Mouse (Mus musculus) lung, postnatal 14 days (tissue): ENCODE results near the gene Zp3.

Experiments used
- DNase-seq: peaks from one replicate; pipeline ENCODE4 v3.0.0; 2021

The Zp3 gene

DNA sequence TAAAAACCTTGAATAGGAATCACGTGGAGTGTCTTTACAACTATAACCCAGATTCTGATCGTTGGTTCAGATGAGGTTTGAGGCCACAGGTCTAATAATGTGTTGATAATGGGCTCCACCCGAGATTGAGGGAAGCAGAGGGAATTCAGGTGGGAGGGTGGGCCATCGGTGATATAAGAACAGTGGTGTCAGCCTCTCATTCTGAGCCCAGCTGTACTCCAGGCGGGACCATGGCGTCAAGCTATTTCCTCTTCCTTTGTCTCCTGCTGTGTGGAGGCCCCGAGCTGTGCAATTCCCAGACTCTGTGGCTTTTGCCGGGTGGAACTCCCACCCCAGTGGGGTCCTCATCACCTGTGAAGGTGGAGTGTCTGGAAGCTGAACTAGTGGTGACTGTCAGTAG is at the start of gene Zp3:
Gene Zp3, plus strand, starts transcription at position 196 of the 400 bp plus-strand sequence.
- no peak for DNase-seq

DNA sequence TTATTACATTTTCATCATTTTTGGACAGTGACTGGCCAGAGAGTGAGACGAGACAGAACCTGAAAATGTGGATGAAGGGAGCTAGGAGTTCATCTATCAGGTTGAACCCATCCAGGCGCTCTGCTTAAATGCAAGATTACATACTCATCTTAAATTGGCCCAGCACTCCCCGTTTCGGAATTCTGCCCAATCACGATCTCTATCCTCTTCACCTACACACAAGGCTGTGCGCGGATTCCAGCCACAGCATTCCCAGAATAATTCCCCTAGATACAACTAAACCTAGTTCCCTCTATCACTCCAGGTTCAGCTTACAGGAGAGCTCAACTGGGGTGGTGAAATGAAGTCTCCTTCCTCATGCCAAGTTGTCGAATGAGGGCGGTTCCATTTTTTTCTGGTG is 48.4 kb upstream of the Zp3 start:
- DNase-seq: no peak

DNA sequence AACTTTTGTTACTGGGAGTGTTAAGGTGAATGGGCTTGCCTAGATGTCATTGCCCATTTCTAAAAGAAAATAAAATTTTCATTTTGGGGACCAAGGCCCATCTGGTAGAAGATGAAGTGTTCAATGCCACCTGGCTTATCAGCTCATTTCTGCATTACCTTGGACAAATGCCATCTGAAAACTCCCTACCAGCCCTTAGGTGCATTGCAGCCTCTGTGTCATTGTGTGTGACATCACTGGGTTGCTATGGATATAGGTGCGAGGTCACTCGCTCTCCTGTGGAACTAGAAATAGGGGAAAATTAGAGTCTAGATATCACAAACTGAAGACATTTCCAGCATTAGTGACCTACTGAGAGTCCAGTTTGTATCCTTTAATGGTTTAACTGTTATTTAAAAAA is 47.5 kb upstream of the Zp3 start:
- no peak for DNase-seq

DNA sequence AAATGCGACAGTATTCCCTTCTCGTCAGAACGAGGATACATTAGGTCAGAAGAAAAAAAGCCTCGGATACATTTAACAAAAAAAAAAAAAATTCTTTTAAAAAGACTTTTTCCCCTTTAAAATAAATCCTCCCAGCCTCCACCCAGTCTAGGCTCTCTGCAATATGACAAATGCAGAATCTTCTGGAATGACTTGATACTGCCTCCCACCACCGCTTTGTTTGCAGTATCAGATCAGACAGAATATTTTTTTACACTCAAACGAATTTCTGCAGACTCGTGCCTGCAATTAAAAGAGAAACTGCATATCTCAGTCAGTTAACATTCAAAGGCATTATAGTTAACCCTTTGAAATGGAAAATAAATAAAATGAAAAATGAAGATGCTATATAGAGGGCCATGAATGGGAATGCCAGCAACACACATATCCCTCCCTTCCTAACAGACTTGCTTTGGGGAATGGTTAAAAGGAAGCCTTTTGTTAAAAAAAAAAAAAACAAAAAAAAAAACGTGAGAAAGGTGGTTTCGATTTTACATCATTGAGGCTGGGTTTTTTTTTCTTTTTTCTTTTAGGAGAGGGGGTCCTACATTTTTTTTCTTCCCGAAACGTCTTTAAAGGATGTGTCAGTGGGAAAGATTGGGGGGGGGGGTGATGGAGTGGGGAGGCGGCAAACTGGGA is 46.5 kb upstream of the Zp3 start:
- no peak for DNase-seq

DNA sequence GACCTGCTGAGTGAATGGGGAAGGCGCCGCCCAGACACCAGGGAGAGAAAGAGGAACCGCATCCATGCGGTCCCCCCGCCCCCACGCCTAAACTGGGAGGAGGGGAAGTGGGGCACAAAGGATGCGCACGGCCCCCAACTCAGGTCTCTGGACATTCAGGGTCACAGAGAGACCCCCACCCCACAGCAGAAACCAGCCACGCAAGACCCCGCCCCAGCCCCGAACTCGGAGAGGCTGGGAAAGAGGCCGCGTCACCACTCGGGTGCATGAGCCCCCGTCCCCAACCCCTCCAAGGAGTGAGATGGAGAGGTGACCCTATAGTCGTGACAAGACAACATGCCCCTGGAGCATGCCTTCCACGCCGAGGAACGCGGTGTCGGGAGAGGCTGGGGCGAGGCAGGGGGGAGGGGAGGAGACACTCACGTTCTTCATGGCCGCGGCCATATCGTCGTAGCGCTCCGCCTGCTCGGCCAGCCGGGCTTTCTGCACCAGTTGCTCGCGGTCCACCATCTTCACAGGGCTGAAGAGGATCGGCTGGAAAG is 45.9 kb upstream of the Zp3 start:
- DNase-seq: peak; percentile 60

DNA sequence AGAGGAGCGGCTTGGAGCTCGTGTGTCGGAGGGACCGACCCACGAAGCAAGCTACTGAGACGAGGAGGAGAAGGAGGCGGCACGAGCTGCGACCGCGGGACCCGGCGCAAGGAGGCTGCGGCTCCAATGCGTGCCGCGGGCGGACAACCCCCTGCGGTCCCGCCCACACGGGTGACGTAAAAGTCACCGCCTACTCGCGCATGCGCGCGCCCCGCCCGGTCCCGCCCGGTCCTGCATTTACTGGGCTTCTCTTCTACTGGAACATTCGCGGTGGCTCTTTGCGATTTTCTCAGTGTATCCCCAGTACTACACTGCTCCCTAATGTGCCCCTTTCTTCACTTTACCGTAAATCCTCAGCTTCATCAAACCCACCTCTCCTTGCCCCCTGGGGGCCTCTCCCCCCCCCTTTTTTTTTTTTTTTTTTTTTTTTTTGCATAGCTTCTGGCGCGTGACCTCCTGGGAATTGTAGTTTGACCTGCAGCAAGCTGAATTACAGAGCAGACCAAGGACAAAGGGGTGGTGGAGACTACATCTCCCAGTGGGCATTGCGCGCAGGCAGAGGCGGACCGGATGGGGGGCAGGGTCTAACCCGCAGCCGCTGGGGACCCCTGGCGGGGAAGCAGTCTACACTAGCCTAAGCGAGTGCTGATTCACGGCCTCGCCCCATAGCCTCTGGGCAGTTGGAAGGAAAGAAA is 45.3 kb upstream of the Zp3 start, which contains the start of gene Ywhag:
Gene Ywhag, minus strand, starts transcription at position 136 of the 695 bp plus-strand sequence.
- DNase-seq: peak; percentile 98

DNA sequence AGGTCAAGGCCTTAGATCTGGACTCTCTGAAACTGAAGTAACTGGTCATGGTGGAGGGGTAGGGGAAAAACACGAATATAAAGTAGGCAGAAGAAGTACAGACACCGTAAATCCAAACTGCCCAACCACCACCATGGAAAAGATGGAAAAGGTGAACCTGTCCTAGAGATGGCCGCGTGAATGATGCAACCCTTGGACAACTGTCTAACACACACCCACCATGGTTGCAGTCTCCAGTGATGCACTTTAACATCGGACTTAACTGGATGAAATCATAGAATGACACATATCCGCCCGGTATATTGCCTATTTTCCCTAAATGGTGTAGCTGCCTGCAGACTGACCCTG is 44.7 kb upstream of the Zp3 start:
- no peak for DNase-seq

DNA sequence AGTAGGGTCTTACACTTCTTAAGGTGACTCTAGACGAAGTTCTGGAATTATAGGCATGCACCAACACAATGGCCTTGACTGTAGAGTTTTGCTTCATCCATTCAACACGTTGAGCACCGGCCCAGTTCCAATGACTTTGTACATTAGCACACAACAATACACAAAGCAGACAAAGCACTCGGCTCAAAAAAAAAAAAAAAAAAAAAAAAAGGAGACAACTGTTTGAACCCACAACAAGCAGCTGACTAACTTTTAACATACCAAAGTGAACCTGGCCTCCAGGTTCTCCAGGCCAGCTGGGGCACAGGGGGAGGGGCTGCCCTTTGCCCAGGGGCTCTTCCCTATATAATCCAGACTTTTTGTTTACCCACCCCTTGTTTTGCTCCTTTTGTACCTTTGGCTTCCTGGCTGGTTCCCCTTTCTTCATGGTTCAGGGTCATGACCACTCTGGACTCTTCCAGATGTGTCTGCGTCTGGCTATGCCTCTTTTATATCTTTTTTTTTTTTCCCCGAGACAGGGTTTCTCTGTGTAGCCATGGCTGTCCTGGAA is 44.2 kb upstream of the Zp3 start:
- DNase-seq: no peak

DNA sequence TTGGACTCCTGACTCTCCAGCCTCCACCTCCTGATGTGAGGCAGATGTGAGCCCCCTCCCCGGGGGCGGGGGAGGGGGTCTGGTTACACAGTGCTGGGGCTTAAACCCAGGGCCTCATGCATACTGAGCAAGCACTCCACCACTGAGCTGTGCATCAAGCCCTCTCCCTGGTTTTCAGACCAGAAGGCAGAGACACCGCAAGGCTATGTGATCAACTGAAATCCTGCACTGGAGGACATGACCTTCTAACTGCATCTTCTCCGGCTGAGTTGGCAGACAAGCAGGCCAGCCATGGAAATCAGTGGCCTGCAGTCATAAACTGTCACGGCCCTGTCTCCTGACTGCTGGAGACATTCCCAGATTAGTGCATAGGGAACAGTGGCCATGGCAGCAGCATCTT is 39.3 kb upstream of the Zp3 start:
- no peak for DNase-seq

DNA sequence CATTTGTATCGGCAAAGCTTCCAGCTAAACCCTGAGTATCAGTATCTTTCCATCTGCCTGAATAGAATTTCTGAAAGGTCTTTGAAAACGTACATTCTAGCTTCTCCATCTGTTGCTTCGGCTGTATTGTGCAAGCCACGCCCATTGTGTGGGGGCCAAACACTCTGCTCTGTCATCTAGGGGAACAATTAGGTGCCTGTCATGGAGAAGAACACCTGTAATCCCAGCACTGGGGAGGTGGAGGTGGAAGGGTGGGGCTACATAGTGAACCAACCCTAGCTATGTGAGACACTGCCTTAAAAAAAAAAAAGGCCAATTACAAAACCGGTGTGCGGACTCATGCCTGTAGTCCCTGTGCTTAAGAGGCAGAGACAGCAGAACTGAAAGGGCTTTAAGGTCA is 37.2 kb upstream of the Zp3 start:
- DNase-seq: no peak

DNA sequence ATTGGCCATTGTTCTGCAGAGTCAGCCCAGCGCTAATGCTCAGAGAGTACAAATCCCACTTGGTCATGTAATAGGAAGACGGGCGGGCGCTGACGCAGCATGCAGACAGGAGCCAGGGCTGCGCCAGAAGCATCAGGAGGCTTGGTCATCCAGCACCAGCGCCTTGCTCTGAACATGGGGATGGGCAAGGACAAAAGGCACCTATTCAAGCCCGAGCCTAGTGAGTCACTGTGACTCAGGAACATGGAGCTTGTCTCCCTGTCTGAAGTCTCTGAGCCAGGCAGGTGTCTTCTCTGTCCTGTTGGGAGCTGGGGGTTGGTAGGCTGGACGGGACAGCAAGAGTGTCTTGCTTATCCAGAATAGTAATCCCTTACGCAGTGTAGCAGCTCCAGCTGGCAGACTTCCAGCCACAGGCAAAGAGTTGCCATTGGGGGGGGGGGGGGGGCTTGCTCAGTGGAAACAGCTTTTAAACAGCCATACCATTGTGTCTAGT is 33.9 kb upstream of the Zp3 start:
- DNase-seq: peak; percentile 20

DNA sequence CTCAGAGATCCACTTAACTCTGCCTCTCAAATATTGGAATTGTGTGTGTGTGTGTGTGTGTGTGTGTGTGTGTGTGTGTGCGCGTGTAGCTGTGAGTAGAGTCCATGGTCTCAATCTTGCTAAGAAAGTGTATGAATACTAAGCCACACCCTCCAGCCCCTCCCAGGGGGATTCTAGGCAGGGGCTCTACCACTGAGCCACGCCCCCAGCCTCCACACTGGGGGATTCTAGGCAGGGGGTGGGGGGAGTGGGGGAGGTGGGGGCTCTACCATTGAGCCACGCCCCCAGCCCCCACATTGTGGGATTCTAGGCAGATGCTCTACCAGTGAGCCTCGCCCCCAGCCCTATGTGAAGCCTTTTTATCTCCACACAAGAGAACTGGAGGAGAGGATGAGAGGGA is 33.3 kb upstream of the Zp3 start:
- DNase-seq: no peak

DNA sequence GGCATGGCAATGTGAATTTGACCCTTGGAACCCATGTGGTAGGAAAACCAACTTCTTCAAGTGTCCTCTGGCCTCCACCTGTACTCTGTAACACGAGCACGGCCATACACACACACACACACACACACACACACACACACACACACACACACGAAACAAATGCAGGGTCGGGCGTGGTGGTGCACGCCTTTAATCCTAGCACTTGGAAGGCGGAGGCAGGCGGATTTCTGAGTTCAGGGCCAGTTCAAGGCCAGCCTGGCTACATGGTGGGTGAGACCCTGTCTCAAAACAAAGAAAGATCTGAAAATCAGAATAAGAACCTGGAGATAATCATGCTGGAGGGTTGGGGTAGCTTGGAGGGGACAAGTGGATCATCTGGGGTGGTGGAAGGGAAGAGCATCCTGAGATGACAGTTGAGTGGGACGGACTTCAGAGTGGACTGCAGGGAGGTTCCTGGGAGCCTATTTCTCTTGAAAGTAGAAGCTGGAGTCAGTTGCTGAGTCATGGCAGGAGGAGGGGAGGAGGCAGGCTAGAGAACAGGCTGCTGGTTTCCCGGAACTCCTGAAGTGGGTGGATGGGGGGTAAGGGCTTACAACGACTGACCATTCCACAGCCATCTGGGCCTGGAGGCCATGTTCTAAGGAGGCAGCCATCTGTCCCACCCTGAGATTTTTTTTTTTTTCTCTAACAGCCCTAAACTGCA is 29.0 kb upstream of the Zp3 start:
- DNase-seq: no peak

DNA sequence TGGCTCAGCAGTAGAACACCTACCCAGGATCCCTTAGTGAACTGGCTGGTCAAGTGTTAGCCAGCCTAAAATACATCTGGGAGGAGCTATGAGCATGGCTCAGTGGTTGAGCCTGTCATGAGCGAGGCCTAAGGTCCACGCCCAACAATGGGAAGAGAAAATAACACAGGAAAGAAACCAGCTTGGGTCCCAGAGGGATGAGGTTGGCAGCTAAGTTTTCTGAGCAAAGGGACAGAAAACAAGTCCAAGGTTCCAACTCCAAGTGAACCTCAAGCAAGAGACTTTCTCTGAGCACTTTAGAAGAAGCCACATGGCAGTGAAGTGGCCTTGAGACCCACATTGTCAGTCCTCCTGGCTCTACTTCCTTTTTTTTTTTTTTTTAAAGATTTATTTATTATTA is 28.2 kb upstream of the Zp3 start:
- no peak for DNase-seq

DNA sequence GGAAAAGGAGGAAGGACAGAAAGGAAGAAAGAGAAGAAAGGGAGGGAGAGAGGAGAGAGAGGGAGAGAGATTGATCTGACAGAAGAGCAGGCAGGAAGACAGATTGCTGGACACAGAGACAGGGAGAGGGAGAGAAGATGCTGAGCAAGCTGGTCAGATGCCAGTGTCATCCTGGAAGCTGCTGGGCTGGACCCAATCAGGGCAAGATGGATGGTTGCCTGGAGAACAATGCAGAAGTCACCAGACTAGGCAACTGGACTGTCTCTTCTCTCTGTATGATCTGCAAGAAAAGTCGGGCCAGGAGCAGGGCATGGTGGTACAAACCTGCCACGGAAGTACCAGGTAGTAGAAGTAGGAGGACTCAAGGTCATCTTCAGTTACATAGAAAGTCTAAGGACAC is 27.1 kb upstream of the Zp3 start:
- DNase-seq: no peak

DNA sequence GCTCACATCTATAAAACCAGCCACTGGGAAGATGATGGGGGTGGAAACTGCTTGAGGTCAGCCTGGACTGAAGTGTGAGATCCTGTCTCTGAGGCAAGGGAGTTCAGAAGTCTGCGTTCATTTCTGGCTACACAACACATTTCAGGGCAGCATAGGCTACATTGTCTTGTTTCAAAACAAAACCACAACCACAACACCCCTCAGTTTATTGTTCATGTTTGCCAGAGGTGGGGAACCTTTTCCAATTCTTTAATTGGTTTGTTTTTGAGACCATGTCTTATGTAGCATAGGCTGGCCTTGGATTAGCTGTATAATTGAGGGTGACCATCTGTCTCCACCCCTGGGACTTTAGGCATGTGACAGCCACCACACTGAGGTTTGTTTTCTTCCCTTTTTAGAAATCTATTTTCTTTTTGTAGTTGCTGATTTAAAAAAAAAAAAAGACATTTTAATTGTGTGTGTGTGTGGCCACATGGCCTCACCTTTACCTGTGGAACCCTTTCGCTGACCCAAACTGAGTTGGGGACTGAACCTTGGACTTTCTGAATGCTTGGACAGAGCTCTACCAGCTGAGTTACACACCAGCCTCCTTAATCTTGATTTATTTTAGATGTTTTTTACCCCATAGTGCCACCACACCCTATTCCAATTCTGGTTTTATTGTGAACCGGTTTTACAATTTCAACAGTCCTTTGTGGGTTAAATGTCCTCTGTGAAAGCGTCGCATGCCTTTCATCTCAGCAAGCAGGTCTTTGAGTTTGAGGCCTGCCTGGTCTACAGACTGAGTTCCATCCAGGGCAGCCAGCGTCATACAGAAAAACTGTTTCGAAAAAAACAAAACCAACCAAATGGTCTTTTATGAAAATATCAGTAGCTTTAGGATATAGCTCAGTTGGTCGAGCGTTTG is 23.3 kb upstream of the Zp3 start:
- no peak for DNase-seq

DNA sequence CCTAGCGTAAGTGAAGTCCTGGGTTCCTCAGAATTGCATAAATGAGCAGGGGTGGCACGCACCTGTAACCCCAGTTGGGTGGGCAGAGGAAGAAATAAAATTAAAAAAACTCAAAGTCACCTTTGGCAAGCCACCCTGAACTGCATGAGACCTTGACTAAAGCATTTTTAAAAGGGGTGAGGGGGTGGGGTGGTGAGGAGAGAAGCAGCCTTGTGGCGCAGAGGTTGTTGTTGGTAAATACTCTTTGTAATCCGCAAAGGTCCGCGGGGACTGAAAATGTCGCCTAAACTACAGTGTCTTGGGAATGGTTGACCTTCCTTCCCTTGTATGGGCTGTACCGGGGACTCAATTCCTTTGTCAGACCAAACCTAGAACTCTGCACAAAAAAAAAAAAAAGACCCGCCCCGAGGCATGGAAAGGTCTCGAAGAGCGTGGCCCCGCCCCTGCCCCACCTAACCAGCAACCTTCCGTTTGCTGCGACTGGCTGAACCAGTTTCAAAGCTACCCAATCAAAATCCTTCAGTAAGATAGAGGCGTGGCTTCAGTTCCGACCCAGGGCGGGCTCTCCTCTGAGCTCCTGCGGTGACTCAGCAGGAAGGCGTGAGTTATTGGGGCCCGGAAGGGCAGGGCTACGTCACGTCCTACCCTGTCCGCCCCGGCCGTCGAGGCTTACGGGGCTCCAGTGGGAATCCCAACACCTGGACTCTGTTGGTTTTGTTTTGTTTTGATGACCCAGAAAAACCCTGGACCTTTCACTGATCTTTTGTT is 22.5 kb upstream of the Zp3 start:
- peak; percentile 91 for DNase-seq

DNA sequence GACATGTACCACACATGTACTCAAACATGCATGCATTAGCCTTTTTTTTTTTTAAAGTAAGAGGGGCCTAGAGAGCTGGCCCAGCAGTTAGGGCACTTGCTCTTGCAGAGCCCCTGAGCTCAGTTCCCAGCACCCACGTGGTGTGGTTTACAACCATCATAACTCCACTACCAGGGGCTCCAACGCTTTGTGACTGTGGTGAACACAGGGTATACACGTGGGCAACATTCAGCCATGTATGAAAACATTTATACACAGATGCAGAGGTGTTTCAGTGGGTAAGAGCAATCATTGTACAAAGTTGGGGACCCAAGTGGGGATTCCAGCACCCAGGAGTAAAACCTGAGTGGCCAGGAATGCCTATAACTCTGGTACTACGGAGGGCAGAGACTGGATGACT is 21.5 kb upstream of the Zp3 start:
- no peak for DNase-seq

DNA sequence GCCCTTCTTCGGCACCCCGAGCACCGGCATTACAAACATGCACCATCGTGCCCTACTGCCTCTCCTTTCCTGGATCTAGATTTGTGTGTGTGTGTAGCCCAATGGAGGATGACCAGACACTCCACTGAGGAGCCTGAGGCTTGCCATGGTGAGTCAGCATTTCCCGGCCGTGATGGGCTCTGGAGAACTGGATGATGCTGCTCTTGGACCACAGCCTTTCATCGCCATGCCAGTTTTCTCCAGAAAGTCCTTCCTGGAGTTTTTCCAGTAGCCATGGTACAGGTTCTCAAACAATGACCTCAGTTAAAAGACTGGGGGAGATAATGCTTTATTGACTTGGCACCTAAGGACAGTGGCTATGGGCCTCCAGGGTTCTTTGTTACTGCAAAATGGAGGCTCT is 20.0 kb upstream of the Zp3 start:
- DNase-seq: no peak

DNA sequence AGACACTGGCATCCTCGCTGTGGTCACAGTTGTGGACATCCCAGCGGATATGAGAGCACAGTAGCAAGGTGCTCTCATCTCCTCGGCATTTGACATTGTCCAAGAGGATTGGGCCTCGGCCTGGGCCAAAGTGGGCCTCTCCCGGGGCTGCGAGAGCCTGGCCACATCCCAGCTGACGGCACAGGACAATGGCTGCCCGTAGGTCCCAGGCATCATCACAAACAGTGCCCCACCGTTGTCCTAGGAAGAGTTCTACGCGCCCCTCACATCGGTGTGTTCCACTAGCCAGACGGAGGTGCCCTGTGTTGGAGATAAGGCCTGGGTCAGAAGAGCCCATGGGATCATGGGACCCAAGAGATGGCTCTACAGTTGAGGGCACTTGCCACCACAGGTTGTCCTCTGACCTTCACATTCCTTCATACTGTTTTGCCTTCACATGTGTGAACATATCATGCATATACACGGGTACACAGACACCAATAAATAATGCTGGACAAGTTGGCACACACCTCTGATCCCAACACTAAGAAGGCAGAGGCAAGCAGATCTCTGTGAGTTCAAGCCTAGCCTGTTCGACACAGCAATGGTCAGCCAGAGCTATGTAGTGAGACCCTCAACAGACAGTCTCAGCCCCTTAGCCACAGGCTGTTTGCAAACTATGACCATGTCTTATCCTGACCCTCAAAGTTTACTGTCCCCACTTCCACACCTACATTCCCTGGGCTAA is 18.8 kb upstream of the Zp3 start:
- DNase-seq: no peak

DNA sequence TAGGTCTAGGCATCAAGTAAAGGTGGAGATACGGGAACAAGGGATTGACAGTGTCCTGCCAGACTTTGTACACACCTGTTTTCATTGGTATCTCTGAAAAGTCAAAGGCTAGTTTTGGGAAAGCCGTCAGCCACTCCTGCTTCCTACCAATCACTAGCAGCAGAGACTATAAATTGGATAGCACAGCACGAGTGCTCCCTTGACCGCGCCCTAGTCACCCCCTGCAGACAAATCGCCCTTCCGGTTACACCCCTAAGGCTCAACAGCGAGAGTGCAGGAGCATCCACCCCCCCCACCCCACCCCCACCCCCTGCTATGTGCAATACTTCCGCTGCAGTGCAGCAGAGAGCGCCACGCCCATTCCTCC is 17.8 kb upstream of the Zp3 start:
- no peak for DNase-seq
